Mouse (Mus musculus): ENCODE results near the gene Lrrc8d.
"Not testable (repeated sequence)": the region's sequence is repeated elsewhere in the genome, so short reads cannot be mapped to it uniquely, and the experiment has no call there.

The Lrrc8d gene

GRCm38 (mm10) chr5:105685780-105686305, 13.9 kb upstream of the Lrrc8d start:
- not testable (repeated sequence) for DNase-seq

DNA sequence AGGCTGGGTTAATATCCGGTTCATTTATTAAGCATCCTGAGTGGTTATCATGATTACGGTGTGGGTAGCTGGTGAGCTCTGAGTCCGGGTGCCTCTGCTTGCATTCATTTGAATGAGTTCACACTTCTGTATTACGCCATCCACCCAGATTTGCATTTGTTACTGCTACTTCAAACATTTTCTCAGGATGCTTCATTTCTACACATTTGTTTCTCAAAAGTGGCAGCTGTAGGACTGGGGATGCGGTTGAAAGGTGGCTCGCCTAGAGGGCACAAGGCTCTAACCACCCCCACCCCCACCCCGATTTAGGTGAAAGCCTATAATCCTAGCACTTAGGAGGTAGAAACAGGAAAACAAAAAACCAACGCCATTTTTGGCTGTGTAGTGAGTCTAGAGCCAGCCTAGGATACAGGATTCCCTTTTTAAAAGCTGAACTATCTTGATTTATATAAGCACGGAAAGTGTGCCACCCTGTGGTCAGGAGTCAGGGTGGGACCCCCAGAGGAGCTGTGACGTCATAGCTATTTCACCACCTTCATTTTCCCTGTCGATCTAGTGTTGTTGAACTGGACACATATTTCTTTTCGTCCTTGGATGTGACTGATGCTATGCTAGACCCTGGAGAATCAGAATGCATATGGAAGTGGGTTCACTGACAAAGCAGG, 13.3 kb upstream of the Lrrc8d start:
- DNase-seq = peak; percentile 59

DNA sequence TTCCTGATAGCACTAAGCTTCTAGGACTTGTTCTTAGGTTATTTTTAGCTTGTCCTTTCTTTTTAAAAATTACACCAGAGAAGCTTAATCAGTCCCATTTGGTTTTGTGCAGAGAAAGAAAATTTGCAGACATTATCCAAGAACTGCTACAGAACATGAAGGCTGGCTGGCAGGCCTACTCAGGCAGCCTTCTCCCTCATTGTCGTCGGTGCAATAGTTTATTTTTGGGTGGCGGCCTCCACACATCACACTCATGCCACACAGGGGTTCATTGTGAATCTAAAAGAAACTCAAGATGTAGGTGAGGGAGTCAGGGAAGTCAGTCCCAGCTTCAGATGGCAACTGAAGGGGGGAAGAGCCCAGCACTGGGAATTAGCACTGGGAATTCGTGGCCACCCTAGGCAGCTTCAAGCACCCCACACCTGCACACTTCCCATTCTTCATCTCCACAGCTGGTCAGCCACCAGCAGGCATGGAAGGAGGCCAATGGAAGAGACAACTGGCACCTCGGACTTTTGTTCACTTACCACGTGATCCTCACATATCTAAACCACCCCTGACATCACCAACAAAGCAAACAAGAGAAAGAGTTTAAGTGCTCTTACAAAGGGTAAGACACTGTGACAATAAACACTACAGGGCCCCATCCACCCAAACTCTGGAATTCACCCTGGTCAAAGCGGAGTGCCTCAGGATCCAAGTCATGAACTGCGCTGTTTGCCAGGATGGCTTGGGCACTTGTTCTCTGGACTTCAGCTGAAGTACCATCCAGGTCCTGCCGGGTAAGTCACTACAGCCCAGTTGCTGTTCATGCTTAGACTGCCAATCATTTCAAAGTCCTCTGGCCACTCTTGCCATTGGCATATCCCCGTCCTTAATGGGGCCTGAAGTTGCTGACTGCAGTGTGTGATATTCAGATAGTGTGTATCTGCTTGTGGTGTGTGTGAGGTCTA, 9.0 kb upstream of the Lrrc8d start:
- DNase-seq = no peak

DNA sequence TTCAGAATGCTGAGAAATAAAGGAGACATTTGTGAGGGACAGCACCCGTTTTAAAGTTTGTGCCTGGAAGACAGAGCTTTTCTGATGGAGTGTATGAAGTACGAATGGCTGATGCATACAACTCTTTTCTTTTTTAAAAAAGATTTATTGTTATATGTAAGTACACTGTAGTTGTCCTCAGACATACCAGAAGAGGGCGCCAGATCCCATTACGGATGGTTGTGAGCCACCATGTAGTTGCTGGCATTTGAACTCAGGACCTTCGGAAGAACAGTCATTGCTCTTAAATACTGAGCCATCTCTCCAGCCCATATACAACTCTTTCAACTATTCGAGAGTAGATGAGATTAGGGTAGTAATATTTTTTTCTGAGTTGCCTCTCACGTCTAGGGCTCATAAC, 8.1 kb upstream of the Lrrc8d start:
- DNase-seq = peak; percentile 76

DNA sequence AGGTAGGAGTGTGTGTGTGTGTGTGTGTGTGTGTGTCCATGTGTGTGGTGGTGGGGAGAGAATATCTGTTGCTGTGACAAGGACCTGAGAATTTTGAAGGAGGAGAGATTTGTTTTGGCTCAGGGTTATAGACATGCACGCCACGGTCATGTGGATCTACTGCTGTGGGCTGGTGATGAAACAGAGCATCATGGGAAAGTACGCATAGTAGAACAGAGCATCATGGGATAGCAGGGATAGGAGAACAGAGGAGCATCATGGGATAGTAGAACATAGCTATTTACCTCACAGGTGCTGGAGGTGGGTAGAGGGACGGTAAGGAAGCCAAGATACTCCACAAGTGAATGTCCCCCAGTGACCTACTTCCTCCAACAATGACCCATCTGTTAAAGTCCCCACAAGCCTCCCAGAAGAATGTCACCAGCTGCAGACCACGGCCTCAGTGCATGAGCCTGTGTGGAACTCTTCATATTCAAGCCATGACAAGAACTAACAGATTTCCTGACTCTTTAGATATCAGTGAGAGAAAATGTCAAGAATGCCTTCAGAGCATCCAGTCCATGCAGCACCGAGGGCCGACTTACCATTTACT, 5.3 kb upstream of the Lrrc8d start:
- no peak for DNase-seq

GRCm38 (mm10) chr5:105696049-105696448, 3.7 kb upstream of the Lrrc8d start:
- DNase-seq = no peak

GRCm38 (mm10) chr5:105697886-105698285, 1.9 kb upstream of the Lrrc8d start:
- DNase-seq = no peak

- peak; percentile 18 for DNase-seq
Observed at GRCm38 (mm10) chr5:105698694-105699093, 1.1 kb upstream of the Lrrc8d start.

GRCm38 (mm10) chr5:105700070-105700851, 492 bp downstream of the Lrrc8d start:
- peak; percentile 92 for DNase-seq

GRCm38 (mm10) chr5:105701326-105701725, 1.6 kb downstream of the Lrrc8d start:
- no peak for DNase-seq

GRCm38 (mm10) chr5:105701844-105702243, 2.1 kb downstream of the Lrrc8d start:
- DNase-seq = no peak

GRCm38 (mm10) chr5:105702580-105703285, 3.0 kb downstream of the Lrrc8d start:
- no peak for DNase-seq

DNA sequence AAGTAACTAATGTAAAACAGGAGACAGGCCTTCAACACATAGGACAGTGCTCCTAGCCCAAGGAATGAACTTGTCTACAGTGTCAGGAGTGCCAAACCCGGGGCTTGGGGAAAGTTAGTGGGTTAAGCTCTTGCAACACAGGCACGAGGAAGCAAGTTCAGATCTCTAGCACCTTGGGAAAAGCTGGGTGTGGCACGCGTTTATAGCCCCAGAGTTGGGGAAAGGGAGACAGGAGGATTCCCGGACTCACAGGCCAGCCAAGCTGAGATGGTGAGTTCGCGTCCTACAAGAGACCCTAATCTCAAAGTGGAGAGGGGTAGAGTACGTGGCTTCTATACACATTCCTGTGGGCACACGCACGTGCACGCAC, 3.5 kb downstream of the Lrrc8d start:
- DNase-seq = no peak

DNA sequence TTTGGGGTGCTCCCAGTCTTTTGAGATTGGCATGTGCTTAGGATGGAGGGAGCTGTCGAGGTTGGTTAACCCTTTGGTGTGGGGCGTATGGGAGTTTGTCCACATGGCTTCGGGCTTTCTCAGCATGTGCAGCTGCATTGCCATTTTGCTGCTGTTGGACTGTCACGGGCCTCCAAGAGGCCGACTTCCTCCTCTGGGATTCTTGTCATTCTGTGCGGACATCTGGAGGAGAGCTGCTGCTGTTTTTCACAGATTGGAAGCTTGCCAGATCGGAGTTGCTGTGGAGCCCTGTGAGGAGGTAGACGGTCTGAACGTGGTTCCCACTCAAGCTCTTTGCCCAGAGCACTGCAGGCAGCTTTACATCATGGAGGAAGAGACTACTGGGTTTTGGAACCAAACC, 4.8 kb downstream of the Lrrc8d start:
- no peak for DNase-seq

GRCm38 (mm10) chr5:105706635-105707034, 6.9 kb downstream of the Lrrc8d start:
- DNase-seq = no peak

GRCm38 (mm10) chr5:105708276-105708675, 8.5 kb downstream of the Lrrc8d start:
- DNase-seq = no peak

- no peak for DNase-seq
Observed at GRCm38 (mm10) chr5:105710473-105710872, 10.7 kb downstream of the Lrrc8d start.

DNA sequence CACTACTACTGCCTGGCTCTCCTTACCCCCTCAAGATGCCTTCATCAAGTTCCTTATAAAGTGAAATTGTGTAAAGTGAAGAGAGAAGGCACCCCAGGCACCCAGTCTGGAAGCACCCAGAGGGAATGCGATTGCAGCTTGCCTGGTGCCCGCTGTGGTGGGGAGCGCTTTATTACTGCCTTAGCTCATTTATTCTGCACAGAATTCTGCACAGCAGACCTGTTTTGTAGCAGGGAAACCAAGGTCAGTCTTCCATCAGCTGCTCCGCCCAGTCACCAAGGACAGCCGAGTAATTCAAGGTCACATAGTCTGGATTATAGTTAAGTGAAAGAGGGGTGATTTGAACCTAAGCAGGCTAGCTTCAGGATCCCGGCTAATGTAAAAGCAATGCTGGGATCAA, 14.7 kb downstream of the Lrrc8d start:
- DNase-seq = no peak

GRCm38 (mm10) chr5:105715095-105715494, 15.3 kb downstream of the Lrrc8d start:
- DNase-seq = no peak

DNA sequence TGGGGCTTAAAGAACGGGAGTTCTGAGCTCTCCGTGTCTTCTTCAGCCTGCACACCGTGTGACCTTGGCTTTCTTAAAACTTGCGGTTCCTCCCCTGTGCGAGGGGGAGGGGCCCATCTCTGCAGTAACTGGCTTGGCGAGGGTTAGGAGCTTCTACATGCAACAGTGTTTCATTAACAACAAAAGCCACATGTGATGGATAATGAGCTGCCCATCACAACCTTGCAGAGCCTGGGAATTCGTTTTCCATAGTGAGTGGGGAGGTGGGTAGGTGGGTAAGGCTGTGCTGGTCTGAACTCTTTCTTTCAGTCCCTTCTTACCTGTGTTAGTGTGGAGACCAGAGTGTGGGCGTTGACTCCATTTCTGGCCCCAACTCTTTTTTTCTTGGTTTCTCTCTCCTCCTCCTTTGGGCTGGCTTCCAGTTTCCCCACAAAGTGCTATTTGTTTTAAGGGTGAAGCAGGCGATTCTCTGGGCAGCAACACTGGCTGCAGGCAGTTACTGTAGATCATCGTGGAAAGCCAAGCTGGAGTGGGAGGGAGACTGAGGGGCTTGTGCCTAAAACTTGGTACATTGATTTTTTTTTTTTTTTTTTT, 15.9 kb downstream of the Lrrc8d start:
- peak; percentile 70 for DNase-seq

DNA sequence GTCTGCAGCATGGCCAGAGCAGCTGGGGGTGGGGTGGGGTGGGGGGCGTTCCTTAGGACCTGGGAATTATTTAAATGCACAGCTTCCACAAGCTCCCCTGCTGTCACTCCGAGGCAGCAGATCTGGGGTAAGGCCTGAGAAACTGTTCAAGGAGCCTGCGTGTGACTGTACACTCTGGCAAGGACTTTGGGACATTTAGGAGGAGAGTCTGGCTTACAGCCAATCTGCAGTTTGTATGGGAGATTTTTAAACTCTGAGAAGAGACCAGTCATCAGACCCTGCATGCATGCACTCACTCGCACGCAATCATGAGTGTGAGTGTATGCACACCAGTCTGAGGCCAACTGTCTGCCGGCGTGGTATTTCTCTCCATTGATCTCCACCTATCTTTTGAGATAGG, 17.5 kb downstream of the Lrrc8d start:
- DNase-seq = no peak
